Mouse (Mus musculus): Measurements from ENCODE around the gene Hspa1a.
"Not testable (repeated sequence)": the region's sequence is repeated elsewhere in the genome, so short reads cannot be mapped to it uniquely, and the experiment has no call there.

Hspa1a gene

DNA sequence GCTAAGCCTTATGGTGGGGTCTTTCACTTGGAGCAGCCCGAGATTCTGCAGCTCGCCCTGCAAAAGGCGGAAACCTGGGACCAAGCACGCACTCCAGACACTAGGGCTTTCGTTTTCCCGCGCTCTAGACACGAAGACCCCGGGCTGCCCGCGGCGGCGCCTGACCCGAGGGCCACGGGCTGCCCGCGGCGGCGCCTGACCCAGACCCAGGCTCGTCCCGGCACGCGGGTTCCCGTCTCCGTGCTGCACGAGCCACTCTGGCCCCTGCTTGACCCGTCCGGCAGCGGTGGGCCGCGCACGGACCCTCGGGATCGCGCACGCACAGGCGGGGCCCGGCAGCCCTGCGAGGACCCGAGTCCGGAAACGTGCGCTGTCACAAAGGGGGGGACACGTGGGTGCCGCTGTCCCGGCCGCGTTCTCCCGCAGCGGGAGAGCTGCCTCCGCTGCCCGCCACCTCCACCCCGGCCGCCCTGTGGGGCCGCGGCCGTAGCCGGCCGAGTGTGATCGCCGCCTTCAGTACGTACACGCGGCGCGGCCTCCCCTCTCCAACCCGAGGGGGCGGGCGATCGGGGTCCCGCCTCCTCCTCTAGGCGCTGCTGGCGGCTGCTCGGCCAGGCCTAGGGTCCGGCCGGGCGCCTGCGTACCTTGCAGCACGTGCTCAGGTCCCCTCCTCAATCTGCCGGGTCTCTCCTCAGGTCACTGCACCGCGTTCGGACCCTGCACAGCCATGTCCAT, 28.9 kb upstream of the Hspa1a start, which contains the start of gene Vars:
Gene Vars, plus strand, starts transcription at position 271 of the 735 bp plus-strand sequence.
- peak; percentile 91 for DNase-seq

DNA sequence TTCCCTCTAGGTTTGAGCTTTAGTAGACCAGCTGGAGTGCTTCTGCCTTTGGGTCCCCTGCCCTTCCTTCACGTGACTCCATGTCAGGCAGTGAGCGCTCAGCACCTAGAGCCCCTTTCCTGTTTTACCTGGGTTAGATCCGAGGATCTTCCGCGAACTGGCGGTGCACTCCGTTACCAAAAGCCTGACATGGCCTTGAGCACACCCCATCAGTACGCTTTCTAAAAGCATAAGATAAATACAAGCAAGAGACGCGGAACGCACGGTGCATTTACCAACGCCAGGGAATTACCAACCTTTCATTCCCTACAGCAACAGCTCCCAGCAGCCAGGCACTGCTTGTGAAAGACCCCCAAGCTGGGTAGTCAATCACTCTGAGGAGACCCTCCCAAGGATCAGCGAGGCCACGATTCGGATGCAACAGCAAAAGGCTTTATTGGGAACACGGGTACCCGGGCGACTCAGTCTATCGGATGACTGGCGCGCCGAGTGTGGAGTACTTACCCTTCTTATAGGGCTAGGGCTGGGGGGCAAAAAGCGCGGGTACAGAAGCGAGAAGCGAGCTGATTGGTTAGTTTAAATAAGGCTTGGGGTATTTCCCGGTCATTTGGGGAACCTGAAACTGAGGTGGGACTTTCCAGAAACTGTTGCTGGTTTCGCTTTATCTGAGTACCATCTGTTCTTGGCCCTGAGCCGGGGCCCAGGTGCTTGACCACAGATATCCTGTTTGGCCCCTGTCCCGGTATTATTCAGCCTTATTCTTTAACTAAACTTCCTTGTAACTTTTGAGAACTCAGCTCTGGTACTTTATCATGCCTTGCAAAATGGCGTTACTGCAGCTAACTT, 28.1 kb upstream of the Hspa1a start:
- DNase-seq, result not testable (repeated sequence)

DNA sequence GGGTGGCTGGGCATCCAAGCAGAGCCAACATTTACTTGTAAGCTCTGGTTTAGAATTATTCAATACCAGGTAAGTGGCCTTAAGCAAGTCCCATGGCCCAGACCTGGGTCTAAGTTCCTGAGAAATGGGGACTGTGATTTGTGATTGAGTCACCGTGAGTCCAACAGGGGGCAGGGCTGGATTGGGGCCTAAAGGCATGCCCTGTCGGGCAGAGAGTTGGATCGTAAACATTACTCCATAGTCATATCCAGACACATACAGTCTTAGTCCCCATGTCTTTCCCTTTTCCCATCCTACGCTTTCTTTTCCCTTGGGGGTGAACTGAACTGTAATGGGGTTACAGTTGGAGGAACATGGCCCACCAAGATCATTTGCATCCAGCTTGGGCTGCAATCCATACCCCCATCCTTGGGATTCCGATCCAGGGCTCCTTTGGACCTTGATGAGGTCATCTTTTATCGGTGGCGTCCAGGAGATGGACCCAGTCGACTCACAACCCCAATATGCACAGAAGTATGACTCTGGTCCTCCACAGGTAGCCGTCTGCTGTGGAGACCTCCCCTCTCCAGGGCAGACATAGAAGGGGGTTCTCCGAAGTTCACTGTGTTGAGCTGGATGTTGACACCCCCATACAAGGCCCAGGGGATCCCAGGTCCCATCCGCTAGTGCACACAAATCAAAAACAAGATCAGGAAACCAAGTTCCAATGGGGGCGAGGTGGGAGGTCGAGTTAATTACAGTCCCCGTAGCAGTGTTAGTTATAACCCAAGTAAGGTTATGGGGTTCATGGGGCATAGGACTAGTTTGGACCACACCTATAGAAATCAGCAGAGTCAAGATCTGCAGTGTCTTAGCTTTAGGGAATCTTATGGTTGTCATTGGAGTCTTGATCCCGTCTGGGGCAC, 26.8 kb upstream of the Hspa1a start:
- no peak for DNase-seq

DNA sequence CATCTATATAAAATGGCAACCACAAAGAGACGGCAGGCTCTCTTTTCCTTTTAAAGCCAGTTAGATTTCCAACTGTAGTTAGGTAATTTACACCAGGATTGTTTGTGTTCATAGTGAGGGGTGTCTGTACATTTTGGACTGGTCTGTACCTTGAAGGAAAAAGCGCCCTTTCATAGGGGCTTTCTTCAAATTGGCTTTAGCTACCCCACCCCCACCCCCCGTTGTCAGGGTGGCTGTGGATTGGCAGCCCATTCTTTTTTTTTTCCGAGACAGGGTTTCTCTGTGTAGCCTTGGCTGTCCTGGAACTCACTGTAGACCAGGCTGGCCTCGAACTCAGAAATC, 25.2 kb upstream of the Hspa1a start:
- DNase-seq, result no peak

DNA sequence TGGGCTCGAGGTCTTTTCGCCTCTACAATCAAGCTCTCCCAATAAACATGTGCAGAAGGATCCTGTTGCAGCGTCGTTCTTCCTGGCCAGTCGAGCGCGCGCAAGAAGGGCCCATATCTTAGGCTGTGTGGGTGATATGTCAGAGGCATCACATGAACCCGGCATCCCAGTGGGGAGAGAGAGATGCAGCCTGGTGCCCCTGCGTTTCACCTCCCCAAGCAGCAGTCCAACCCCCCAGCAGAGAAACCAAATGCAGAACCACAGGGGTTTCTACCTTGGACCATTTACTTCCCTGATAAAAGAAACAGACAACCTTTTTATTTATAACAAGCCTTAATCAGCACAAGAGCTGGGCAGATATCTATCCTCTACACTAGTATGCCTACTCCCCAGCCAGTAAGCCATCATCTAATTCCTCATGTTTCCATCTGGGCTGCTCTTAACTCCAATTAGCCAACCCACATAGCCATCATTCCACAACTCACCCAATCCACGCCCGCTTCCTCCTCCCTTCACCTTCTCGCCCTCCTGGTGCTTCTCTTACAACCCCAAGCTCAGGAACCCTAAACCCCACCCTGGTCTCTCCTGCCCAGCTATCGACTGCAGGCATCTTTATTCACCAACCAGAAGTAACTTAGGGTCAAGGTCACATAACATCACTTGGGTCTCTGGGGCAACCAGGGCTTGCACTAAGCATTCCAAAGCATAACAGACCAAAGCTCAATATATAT, 24.6 kb upstream of the Hspa1a start:
- DNase-seq, result no peak

DNA sequence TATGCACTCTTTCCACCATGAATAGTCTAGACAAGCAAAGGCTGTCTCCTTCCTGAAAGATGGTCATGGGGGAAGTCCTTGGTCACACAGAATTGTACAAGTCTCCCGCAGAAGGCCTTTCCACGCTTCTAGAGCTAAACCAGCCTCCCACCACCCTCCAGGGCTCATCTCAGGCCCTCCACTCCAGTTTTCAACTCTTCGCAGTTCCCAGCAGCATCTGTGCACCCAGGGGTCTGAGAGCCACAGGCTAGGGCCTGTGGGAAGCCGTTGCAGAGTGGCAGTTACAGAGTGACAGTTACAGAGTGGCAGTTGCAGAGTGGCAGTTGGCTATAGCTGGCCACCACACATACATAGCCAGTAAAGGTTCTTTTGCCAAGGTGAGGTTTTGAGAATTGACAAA, 24.0 kb upstream of the Hspa1a start:
- DNase-seq, result not testable (repeated sequence)

DNA sequence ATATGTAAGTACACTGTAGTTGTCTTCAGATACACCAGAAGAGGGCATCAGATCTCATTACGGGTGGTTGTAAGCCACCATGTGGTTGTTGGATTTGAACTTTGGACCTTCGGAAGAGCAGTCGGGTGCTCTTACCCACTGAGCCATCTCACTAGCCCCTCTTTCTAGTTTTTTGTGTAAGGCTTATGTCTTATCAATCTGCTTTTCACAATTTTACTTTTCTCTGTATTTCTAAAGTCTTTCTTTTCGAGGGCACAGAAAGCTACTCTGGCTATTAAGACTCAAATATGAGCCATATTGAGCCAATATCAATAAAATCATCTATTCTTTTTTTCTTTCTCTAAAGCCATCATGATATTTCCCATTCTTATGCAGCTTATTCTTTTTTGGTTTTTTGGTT, 23.2 kb upstream of the Hspa1a start:
- not testable (repeated sequence) for DNase-seq

DNA sequence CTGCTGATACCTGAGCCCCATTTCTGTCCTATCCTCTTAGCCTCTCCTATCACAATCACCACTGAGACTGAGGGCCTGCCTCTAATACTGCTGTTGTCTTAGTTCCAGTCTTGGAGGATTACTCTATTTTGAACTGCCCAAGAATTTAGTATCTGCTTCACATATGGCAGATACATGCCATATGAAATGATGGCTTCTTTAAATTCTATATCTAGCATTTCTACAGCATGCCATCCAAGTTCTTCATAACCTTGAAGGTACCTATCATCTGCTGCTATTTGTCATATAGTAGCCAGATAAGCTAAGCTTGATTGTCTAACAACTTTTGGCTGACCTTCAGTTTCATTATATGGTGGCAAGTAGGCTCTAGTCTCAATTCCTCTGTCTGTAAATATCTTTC, 22.8 kb upstream of the Hspa1a start:
- no peak for DNase-seq

DNA sequence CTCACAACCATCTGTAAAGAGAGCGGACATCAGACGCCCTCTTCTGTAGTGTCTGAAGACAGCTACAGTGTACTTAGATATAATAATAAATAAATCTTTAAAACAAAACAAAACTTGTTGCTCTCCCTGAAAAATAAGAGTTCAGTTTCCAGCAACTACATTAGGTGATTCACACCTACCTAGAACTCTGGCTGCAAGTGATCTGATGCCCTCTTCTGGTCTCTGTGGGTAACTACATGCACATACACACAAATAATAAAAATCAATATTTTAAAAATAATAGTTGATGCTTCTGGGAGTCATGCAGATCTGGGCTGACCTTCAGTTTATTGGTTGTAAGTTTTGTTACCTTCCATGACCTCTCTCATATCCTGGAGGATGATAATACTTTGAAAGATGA, 12.3 kb upstream of the Hspa1a start:
- no peak for DNase-seq

DNA sequence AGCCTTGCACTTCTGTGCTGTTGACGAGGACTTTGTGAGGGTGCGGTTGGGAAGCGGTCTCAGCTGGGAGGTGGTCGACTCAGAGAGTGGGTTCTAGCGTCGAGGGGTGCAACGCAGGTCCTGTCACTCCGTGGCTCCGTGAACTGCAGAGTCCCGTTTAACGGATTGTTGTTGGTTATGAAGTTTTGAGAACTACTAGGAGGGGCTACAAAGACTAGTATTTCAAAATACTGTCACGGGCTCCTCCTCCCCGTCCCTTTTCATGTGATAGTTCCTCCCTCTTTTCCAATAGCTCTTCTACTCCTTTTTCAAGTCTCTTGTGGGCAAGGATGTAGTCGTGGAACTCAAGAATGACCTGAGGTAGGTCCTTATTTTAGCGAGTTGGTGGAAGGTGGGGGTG, 10.4 kb upstream of the Hspa1a start:
- DNase-seq, result no peak

DNA sequence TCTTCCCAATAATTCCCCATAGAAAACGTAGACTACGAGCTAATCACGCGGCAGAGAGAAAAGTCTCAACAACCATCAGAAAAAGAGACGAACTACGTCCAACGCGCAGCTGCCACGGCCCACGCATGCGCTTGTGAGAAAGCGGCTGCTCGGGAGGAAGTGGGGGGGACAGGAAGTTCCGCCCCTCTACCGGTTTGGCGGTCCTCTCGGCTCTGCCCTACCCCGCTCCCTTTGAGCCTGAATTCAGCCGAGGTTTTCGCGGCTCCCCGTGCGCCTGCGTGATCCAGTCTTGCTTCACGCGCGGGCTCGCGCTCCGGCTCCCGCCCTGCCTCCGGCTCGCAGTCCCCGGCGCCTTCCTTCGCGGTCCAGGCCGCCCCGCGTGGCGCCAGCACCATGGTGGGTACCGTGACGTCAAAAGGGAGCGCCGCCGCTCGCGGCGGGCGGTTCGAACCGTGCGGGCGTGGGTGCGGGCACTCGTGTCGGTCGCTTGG, 9.8 kb upstream of the Hspa1a start, which contains the start of gene Lsm2:
Gene Lsm2, plus strand, starts transcription at position 173 of the 491 bp plus-strand sequence.
- DNase-seq, result peak; percentile 95

DNA sequence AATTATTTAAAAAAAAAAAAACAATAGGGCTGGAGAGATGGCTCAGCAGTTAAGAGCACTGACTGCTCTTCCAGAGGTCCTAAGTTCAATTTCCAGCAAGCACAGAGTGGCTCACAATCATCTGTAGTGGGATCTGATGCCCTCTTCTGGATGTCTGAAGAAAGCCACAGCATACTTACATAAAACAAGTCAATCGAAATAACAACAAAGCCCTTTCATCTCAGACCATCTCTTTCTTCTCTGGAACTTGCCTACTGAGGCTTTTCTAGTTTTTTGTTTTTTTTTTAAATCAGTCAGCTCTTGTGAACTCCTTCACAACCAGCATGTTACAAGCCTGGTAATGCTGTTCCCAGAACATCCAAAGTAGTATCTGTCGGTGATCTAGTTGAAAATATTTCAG, 8.7 kb upstream of the Hspa1a start:
- DNase-seq, result no peak

DNA sequence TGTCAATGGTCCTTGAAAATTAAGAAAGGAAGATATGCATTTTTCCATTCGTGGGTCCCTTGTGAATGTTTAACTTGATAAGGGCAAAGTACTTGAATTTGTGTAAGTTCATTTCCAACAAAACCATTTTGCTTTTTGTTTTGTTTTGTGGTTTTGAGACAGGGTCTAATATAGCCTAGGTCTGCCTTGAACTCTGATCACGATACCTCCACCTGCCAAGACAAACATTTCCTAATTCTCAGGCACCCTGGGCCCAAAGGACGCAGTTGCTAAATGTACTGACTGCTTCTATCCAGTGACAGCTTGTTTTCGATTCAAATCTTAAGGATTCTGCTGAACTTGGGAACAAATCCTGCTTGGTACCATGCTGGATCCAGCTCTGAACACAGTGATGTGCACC, 7.7 kb upstream of the Hspa1a start:
- peak; percentile 29 for DNase-seq

DNA sequence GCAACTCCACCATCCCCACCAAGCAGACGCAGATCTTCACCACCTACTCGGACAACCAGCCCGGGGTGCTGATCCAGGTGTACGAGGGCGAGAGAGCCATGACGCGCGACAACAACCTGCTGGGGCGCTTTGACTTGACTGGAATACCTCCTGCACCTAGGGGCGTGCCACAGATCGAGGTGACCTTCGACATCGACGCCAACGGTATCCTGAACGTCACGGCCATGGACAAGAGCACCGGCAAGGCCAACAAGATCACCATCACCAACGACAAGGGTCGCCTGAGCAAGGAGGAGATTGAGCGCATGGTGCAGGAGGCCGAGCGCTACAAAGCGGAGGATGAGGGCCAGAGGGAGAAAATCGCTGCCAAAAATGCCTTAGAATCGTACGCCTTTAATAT, 6.3 kb upstream of the Hspa1a start:
- no peak for DNase-seq

DNA sequence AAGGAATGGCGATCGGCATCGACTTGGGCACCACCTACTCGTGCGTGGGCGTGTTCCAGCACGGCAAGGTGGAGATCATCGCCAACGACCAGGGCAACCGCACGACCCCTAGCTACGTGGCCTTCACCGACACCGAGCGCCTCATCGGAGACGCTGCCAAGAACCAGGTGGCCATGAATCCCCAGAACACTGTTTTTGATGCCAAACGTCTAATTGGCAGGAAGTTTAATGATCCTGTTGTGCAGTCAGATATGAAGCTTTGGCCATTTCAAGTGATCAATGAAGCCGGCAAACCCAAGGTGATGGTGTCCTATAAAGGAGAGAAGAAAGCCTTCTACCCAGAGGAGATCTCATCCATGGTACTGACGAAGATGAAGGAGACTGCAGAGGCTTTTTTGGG, 5.0 kb upstream of the Hspa1a start:
- DNase-seq, result no peak

DNA sequence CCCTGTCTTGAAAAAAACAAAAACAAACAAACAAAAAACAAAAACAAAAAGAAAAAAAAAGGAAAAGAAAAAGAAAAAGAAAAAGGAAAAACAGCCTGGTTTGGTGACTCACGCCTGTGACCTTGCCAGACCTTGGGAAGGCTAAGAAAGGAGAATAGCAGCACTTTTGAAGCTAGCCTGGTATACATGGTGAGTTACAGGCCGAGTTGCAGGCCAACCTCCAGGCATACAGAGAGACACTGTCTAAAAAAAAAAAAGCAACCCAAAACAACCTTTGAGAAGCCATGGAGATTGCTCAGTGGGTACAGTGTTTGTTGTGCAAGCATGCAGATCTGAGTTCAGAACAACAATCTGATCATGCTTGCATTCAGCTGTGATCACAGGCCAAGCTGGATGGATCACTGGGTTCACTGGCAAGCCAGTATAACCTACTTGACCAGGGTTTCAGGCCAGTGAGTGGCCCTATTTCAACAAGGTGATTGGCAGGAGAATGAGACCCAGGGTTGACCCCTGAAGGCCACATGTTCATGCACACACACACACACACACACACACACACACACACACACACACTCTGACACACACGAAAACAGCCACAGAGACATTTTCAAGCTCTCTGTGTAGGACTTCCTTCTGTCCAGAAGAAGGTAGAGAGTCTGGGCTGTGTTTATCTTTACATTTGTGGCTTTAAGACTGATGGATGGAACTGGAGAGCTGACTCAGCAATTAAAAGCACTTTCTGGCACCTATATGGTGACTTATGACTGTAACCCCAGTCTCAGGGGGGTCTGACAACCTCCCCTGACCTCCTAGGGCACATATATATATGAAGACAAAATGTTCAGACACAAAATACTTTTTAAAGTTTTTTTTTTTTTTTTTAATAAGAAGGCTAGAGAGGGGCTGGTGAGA, 3.9 kb upstream of the Hspa1a start:
- no peak for DNase-seq

DNA sequence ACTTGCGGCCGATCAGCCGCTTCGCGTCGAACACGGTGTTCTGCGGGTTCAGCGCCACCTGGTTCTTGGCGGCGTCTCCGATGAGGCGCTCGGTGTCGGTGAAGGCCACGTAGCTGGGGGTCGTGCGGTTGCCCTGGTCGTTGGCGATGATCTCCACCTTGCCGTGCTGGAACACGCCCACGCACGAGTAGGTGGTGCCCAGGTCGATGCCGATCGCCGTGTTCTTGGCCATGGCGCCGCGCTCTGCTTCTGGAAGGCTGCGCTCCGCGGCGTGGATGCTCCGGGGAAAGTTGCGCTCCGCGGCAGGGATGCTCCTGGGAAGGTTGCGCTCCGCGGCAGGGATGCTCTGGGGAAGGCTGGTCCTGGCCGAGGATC, 275 bp downstream of the Hspa1a start:
- peak; percentile 41 for DNase-seq

DNA sequence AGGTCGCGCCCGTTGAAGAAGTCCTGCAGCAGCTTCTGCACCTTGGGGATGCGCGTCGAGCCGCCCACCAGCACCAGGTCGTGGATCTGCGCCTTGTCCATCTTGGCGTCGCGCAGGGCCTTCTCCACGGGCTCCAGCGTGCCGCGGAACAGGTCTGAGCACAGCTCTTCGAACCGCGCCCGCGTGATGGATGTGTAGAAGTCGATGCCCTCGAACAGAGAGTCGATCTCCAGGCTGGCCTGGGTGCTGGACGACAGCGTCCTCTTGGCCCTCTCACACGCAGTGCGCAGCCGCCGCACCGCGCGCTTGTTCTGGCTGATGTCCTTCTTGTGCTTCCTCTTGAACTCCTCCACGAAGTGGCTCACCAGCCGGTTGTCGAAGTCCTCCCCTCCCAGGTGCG, 1.1 kb downstream of the Hspa1a start:
- DNase-seq, result not testable (repeated sequence)

DNA sequence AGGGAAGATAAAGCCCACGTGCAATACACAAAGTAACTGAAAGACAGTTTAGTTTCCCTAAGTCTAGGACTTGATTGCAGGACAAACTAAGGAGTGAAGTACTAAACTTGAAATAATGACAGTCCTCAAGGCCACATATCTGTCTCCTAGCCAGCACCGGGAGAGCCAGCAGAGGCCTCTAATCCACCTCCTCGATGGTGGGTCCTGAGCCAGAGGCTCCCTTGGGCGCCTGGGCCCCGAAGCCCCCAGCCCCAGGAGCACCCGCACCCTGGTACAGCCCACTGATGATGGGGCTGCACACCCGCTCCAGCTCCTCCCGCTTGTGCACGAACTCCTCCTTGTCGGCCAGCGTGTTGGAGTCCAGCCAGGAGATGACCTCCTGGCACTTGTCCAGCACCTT, 2.1 kb downstream of the Hspa1a start, which contains the start of gene Gm20481:
Gene Gm20481, plus strand, starts transcription at position 91 of the 400 bp plus-strand sequence.
- not testable (repeated sequence) for DNase-seq

DNA sequence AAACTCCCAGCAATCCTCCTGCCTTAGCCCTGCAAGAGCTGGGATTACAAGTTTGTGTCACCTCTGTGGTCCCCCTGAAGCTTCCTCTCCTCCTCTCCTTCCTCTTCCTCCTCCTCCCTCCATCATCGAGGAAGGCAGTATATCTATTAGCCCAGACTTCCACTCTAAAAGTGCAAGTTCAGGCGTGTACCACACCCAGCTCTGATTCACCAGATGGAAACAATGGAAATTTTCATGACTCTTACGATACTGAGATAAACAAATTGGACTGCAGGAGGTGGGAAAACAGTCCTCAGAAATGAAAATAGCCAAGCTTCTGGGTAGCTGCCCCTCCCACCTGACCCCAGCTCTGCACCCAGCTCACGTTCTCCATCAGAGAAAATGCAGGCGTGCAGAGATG, 6.3 kb downstream of the Hspa1a start:
- DNase-seq, result no peak

DNA sequence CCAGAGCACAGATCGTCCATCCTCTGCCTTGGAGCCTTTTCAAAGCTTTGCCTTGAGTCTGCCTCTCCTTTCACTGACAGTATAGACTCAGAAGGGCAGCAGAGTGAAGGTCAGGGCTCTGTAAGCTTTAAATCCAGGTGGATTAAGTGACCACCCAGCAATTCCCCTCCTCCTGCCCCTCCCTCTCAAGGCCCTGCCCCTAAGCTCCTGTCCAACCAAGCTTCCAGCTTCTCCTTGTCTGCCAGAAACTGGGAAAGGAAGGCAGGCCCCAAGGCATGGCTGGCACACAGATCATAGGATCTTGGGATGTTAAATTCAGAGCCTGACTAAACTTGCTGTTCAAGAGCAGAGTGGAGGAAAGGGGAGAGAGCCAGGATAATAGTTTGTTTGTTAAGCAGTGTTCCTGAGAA, 7.3 kb downstream of the Hspa1a start:
- peak; percentile 56 for DNase-seq

Measured in kidney, adult 18-20 months (tissue).